Mouse (Mus musculus): Measurements from ENCODE around the gene Eif3k.

GRCm38 (mm10) chr7:28985207-28985606 is 3.5 kb upstream of the Eif3k start:
- TF ChIP-seq CHD2 (IDR thresholded peaks at IDR 0.05; ENCODE audit: low read depth, low read length) (no peak), MAFK (IDR thresholded peaks at IDR 0.05; ENCODE audit: insufficient read depth, low read depth, low read length) (no peak)

All from ES-E14 (cell line).